Mouse (Mus musculus) kidney, postnatal 25 days (tissue): ENCODE data around the gene Ripor1.

ENCODE experiments used
- DNase-seq, 2 experiments: peaks; one replicate each; pipeline ENCODE4 v3.0.0; 2021; ENCODE audit warnings: mixed read lengths in 2 of 2

The Ripor1 gene

DNA sequence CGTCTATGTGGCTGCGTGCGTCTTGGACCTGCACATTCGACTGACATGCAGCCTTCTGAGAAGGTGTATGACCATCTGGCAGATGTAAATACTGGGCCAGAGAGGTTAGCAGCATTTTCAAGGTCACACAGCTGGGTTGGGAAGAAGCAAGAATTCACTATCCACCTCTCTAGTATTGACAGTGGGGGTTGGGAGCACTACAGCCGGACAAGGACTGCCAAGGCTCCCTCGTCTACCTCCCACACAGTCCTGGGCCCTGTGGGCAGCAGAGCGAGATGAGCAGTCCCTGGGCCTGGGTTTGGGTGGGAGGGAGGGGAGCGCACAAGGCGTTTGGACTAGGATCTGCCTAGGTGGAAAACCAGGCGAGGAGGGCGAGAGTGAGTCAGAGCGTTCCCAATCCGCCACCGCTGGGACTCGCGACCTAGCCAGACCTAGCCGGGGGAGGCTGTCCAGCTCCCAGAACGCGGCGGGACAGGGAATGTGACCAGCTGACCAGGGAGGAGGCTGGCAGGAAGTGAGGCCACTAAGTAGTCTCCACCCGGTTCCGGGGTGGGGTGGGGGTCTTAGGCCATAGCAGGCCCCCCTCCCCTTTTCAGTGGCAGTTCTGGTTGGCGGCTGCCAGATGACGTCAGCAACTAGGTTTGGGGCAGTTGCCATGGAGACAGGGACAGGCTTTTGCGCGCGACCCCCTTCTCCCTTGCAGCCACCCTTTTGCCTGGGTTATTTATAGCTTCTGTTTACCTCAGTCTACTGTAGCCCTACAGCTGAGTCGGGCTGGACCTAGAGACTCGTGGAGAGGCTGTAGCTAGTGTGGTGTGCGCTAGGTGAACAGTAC lies 1.4 kb downstream of the Ripor1 start:
- peak; percentile 83 to 95 for DNase-seq

DNA sequence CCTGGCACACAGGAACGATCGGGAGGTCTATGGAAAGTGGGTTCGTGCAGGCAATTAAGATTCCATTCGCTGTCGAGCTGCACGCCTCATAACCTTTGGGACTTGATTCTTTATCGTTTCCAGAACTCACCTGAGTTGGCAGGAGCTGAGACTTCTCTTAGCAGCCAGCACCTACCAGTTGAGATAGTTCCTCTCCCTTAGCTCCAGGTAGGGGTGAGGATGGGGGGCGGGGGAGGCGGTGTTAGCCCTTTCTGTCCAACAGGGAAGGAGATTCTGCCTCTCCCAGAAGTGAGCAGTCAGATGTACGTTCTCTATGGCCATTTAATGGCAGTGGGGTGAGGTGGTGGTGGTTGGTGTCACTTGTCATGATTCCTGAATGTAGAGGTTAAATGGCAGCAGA lies 2.0 kb downstream of the Ripor1 start:
- no peak for DNase-seq

DNA sequence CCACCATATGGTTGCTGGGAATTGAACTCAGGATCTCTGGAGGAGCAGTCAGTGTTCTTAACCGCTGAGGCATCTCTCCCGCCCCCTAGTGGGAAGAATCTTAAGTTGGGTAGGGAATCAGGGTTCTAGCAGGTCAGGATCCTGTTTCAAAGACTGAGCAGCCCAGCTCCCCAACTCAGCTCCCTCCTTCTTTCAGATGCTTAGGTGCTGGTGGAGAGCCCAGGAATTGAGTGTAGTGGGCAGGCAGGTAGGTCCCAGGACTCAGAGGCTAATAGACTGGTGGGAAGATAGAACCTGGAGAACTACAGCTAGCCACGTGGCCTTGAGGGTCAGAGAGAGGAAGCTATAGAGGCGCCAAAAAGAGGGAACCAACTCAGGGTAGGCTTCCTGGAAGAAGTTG lies 2.6 kb downstream of the Ripor1 start:
- DNase-seq, result peak; percentile 54 to 74

DNA sequence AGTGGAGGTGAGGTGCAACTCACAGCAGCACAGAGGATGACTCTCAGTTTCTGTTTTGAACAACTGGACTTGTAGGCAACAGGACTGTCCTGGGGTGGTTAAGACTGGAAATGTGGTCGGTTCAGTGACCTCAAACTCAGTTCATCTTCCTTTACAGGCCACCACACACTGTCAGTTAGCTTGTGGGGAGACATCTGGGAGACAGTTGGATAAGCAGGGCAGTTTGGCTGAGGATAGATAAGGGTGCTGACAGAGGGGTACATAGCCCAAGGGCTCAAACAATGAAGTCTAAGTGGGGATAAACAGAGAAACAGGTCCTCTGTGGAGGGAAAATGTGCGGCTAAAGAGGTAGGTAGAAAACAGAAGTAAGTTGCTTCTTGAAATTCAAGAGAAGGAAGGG lies 4.3 kb downstream of the Ripor1 start:
- DNase-seq, result no peak

DNA sequence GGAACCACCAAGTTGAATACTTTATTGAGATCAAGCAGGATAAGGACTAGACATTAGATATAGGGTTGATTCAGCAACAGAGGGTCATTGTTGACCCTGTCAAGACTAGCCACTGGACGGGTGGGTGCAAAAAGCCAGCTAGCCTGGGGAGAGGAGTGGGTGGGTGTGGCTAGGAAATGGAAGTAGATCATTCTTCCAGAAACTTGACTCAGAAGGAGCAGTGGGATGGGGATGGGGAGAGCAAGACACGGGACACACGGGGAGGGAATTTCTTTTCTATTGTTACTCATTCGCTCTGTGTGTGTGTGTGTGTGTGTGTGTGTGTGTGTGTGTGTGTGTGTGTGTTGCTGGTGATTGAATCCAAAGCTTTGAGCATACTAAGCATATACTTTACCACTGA lies 4.7 kb downstream of the Ripor1 start:
- DNase-seq, result no peak

DNA sequence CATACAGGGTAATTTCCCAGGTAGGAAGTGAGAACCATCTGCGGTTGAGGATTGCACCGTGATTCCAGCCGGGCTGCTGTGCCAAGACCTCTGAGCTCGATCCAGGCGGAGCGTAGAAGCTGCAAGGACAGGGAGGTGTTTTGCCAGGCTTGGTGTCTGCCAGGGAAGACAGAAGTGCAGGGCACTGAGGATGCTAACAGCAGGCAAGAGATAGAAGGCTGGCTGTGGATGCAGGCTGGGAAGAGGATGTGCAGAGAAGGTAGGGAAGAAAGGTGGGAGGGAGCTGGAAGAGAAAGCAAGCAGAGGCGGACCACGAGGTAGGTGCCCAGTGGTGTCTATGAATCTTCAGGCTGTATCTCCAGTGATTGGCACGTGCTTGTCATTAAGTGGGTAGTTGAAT lies 6.8 kb downstream of the Ripor1 start:
- DNase-seq, result no peak

DNA sequence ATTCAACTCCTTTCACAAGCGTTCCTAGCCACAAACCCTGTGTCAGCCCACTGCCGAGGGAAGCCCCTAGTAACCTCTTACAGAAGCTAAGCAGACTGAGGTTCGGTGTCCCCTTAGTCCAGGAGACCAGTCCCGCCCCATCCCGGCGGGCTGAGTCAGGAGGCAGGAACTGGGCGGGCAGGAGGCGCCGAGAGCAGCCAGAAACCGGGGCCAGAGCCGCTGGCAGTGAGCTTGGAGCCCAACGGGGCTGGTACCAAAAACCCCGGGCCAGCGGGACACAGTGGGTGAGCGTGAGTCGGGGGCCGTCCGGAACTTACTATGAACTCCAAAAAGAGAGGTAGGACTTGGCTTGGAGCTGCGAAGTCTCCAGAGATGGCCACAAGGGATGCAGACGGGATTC lies 8.0 kb downstream of the Ripor1 start:
- DNase-seq, result peak; percentile 67 to 83

DNA sequence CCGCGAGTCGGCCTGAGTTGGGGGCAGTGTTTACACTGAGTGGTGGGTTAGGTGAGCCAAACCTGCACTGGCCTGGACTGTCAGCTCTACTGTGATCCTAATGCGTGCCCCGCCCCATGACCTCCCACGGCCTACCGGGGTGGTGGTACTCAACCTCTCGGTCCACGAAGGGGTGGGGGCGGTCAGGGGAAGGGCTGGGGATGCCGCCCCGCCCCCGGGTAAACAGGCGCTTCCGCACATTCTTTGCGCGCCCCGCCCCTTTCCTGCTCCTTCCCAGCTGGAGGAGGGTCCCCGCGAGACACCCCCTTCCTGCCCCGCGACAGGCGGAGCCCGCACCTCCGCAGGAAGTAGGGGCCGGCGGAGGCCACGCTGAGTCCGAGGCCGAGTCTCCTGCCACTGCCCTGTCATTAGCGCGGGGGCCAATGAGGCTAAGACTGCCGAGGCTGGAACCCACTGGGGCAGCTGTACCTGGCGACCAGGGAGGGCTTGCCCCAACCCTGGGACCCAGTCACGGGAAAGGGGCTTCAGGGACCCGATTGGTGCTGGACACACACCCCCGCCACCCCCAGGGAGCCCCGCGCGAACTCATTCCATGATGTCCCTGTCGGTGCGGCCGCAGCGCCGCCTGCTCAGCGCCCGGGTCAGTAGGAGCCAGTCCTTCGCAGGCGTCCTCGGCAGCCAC lies 8.9 kb downstream of the Ripor1 start:
- peak; percentile 90 to 93 for DNase-seq

DNA sequence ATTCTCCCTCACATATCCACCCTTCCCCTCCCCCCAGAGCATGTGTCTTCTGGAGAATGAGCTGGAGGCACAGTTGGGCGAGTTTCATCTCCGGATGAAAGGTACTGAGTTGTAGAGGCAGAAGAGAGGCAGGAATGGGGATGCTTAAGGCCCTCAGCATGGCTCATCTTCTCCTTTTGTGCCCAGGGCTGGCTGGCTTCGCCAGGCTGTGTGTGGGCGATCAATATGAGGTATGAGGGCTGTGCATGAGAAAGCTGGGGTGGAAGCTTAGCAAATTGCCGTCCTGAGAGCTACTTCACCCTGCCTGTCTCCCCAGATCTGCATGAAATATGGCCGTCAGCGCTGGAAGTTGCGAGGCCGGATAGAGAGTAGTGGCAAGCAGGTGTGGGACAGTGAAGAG lies 10.9 kb downstream of the Ripor1 start:
- DNase-seq, result no peak

DNA sequence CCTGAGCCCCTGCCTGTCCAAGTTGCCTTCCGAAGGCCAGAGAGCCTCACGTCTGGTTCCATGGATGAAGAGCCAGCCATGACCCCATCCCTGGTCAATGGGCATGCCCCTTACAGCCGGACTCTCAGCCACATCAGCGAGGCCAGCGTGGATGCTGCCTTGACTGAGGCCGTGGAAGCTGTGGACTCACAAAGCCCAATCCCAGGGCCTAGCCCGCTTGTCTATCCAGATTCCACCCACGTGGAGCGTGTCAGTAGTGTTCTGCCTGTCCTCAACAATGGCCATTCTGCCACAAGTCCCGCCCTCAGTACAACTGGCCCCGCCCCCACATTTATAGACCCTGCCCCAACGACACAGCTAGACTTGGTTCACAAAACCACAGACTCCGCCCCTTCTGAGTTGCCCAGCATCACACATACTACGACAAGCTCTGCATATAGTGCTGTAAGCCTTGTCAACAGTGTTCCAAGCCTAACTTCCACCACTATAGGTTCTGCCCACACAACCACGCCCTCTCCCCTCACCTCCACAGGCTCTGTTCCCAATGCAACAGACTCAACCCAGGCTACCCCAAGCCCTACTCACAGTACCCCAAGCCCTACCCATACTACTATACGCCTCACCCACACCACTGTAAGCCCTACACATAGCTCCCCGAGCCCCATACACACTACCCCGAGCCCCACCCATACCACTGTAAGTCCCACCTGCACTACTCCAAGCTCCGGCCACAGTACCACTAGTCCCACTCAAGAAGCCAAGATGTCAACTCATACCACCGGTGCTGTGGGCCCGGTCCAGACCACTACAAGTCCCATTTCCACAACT lies 12.6 kb downstream of the Ripor1 start:
- peak in 1 of 2 experiments; percentile 39 for DNase-seq

DNA sequence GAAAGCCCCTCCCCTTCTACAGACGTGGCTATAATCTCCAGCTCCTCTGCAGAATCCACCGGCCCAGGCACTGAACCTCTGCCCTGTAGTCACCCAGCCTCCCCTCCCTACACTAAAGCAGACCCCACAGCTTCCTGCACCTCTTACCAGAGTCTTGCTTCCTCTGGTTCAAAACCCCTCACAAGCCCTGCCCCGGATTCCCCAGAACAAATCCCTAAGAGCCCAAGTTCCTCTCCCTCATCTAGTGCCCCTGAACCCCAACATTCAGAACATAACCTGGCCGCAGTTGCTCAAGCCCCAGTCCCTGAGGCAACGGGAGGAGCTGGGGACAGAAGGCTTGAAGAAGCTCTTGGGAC lies 13.2 kb downstream of the Ripor1 start:
- no peak for DNase-seq

DNA sequence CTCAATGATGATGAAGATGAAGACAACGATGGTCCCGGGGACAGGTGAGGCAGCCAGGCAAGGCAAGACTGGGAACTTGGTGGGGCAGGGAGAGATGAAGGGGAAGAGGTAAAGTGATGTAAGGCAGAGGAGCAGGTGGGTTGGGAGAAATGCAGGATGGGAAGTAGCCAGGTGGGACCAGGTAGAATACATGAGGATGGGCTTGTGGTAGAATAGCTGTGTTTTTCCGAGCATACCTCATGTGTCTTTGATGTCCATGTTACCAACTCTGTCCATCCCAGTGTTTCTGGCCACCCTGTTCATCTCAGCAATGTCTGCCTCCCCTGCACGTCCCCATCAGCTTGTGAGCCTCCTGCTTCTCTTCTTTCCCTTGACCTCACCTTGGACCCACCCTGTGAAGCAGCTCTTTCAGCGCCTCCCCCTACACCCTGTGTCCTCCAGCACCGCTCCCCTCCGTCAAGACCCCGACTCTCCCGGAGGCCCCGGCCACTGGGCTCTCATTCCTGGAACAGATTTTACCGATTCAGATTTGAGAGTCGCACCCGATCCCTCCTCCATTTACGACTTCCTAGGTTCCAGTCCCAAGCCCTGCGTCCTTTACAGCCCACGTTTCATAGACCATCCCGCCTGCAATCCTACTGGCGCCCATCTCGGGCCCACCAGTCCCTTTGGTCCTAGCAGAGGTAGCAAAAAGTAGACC lies 14.0 kb downstream of the Ripor1 start:
- peak in 1 of 2 experiments; percentile 22 for DNase-seq

DNA sequence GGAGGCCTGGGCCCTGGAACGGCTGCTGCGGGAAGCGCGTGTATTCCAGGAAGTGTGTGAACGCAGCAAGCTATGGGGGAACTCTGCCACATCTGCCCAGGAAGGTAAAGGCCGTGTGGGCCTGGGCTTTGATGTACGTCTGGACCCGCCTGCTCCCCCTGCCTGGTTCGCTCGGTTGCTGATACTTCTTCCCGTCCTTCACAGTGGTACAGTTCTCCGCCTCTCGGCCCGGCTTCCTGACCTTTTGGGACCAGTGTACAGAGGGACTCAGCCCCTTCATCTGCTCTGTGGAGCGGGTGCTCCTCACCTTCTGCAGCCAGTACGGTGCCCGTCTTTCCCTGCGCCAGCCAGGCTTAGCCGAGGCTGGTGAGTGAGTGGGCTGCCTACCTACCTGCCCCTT lies 15.2 kb downstream of the Ripor1 start:
- peak in 1 of 2 experiments; percentile 29 for DNase-seq

DNA sequence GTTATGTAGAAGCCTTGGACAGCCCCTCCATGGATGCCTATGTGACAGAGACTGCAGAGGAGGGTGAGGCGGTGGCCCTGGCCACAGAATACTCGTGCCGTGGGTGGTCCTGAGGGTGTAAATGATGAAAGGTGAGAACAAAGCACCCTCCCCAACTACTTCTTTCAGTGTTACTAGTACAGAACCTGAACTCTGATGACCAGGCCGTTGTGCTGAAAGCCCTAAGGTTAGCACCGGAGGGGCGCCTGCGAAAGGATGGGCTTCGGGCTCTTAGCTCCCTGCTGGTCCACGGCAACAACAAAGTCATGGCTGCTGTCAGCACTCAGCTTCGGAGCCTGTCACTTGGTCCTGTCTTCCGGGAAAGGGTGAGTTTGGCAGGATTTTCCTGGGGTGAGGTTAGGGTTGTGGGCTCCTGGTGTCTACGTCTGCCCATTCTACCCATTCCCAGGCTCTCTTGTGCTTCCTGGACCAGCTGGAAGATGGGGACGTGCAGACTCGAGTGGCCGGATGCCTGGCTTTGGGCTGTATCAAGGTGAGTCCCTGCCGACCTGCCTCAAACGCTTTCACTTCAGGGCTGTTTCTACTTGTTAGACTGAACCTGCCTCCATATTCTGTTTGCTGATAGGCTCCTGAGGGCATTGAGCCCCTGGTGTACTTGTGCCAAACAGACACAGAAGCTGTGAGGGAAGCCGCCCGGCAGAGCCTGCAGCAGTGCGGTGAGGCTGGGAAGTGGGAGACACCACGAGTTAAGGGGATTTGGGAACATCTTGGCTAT lies 16.1 kb downstream of the Ripor1 start:
- DNase-seq, result no peak

DNA sequence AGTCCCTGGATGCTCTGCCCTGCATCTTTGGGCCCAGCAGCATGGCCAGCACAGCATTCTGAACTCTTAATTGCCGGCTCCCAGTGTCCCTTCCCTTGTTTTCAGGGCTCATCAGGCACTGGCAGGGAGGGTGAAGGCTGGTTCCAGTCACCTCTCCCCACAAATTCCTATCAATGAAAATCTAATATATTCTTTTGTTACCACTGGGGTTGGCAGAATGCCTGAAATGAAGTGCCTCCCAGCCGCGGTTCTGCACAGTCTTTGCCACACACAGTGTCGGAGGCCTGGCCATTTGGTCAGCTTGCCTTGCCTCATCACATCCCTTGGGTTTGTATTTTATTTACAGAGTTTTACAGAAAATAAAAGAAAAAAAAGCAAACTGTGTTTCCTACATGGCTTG lies 16.8 kb downstream of the Ripor1 start:
- no peak for DNase-seq

DNA sequence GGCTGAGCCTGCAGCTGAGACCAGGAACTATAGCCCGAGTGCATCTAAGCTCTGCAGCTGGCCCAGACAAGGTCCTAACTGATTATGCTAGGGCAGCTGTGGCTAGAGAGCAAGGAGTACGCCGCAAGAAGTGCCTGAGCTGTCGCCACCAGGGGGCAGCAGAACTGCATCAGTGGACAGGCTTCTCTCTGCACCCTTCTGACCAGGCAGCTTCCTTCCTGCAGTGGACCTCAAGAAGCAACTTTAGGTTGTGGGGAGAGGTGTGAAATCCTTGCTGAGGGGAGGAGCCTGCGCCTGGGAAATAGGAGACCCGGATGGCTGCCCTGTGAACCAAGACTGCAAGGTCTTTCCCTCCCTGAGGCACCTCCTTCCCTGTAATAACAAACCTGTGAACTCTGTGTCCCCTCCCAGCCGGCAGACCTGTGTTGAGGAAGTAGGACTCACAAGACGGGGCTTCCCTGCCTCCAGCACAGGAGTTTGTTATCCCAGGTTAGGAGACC lies 17.4 kb downstream of the Ripor1 start:
- peak; percentile 95 to 99 for DNase-seq

DNA sequence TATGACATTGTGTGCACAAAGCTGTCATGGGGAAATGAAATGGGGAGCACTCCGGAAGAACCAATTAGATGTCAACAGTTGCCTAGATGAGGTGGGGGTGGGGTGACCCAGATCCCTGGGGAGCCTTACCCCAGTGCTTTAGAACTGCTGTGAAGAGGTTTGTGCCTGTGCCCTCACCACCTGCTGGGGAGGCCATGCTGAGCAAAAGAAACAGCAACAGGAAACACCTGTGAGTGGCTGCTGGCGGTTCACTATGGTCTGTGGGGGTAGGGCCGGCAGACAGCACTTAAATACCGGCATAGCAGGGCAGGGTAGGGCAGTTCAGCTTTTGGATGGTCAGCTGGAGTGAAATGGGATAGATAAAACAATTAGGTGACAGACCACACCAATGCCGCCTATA lies 18.1 kb downstream of the Ripor1 start:
- peak in 1 of 2 experiments; percentile 61 for DNase-seq

DNA sequence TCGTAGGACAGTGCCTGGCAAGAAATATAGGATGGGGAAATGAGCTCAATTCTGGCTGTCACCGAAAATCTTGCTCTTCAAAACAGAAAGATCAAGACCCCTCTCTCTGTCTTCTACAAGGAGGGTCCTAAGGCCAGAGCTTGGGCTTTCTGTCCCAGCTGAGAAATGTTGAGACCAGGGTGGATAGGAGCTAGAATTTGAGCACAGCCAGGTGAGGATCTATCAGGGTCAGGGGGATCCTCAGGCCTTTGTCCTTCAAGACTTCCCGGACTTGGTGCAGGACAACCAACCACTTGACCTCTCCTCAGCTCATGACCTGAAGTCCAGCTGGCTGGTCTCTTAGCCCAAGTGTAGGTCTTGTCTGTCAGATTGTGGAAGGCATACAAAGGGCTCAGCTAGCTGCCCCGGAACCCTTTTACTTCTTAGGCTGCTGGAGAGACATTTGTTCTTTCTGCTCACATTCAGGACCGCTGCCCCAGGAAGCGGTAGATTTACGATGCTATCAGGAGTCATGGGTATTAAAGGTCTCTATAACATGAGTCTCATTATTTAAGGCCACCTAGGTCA lies 18.7 kb downstream of the Ripor1 start:
- no peak for DNase-seq

DNA sequence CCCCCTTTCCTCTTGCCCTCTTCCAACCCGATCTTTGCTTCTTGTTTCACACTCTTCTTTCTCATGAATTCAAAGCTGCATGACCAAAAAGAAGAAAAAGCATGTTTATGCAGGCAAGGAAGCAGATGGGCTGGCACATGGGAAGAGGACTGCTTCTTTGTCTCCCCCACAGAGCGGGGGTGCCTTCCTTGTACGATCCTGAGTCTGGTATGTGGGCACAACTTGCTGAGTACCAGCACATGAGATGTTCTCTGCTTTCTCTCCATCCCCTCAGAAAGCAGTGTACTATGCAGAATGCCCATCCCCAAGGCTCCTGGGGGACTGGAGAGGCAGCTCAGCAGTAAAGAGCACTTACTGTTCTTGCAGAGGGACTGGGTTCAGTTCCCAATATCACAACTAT lies 19.3 kb downstream of the Ripor1 start:
- DNase-seq, result peak in 1 of 2 experiments; percentile 28

DNA sequence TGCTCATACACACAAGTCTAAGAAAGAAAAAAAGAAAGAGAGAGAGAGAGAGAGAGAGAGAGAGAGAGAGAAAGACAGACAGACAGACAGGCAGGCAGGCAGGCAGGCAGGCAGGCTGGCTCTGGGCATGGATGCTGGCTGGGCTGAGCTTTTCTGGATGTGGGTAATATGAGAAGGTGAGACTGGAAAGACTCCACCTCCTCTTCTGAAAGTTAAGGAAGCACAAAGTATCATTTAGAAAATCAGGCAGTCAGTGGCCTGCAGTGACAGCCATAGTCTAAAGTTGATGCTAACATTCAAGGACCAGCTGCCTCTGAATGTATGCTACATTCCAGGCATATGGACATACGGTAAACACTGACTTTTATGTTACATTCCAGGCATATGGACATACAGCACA lies 19.8 kb downstream of the Ripor1 start:
- DNase-seq, result no peak

DNA sequence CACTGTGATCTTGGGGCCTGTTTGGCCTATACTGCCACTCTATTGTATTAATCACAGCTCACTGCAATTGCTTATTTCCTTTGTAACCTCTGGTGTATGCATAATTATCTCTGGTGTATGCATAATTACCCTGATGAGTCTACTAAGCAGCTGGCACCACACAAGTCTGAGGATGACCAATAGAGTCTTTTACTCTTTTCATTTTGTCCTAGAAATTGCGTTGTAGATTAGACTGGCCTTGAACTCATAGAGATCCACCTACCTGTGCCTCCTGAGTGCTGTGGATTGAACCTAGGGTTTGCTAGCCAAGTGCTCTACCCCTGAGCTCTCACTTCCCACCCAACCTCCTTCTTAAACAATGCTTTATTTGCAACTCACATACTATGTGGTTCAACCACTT lies 21.0 kb downstream of the Ripor1 start:
- no peak for DNase-seq

DNA sequence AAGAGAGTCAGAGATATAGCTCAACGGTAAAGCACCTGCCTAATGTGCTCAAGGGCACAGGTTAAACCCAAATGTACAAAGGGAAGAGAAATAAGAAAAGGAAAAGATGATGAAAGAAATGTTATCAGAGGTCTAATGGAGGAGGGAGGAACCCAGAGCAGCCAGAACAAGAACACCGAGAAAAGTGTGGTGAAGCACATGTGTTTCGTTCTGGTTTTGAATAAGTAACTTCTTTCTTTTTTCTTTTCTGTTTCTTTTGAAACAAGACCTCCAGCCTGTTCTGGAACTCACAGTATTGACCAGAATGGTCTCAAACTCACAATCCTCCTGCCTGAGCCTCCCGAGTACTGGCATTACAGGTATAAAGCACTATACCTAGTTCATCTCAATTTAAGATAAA lies 24.3 kb downstream of the Ripor1 start:
- DNase-seq, result no peak
